Mouse (Mus musculus): ENCODE data around the gene Dst. TPM values are rescaled to one million over a fixed set of nuclear protein-coding genes. Genes with fewer than 3 reads are reported as not detected.

The Dst gene
- total and polyA plus RNA-seq, 2 experiments from 2014 or later: 23.1 to 134 TPM

- Histone ChIP-seq H3K27me3 (ENCODE audit: insufficient read depth, low read length) (no peaks in the 10 kb centered on the region), H3K36me3 (ENCODE audit: insufficient read depth) (peaks cover 75% of the 10 kb centered on the region), H3K4me2 (ENCODE audit: low read depth) (no peak overlapping the region), H3K27ac (ENCODE audit: low read depth, low read length) (no peak overlapping the region), H3K4me3 (ENCODE audit: low read depth, low read length) (no peak overlapping the region), H3K9me3 (ENCODE audit: low read length) (no peaks in the 10 kb centered on the region), H3K9ac (no peak overlapping the region), H3K4me1 (ENCODE audit: insufficient read depth) (no peaks in the 10 kb centered on the region)
- no peak for ATAC-seq
- no peak for DNase-seq
- 93% methylated on average over 11 of the region's 11 CpGs for WGBS
- TF ChIP-seq CTCF (IDR thresholded peaks at IDR 0.05; ENCODE audit: low read depth): no peak
Measured at GRCm38 (mm10) chr1:34223866-34224265, 315.8 kb downstream of the Dst start.

- ATAC-seq: no peak
- Histone ChIP-seq H3K36me3 (ENCODE audit: insufficient read depth) (peaks cover 59% of the 10 kb centered on the region), H3K4me3 (ENCODE audit: low read depth, low read length) (no peak overlapping the region)
Measured at GRCm38 (mm10) chr1:34227676-34228075, 319.7 kb downstream of the Dst start.

DNA sequence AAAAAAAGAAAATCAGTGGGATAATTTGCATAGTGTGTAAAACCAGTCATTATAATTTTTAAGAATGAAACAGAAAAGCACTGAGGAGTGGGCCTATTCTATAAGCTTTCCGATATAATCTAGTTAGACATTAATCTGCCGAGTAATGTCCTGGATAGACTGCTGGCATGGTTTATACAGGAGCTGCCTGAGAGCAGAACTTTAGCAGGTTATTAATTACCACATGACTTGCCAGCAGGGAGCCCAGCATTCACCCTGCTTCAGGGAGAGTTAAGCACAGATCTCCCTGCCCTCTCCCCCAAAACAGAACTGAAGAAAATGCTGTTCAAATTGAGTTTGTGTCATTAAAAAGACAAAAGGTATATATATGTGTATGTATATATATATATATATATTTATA is 323.0 kb downstream of the Dst start:
- Histone ChIP-seq H3K4me2 (ENCODE audit: low read depth) (no peak overlapping the region), H3K27me3 (ENCODE audit: insufficient read depth, low read length) (no peaks in the 10 kb centered on the region), H3K27ac (ENCODE audit: low read depth, low read length) (no peak overlapping the region), H3K36me3 (ENCODE audit: insufficient read depth) (peaks cover 31% of the 10 kb centered on the region), H3K9ac (no peak overlapping the region), H3K4me3 (ENCODE audit: low read depth, low read length) (no peak overlapping the region), H3K9me3 (ENCODE audit: low read length) (no peaks in the 10 kb centered on the region), H3K4me1 (ENCODE audit: insufficient read depth) (no peaks in the 10 kb centered on the region)
- DNase-seq (no peak), ATAC-seq (no peak)
- 85% methylated on average over 2 of the region's 2 CpGs for WGBS
- TF ChIP-seq CTCF (IDR thresholded peaks at IDR 0.05; ENCODE audit: low read depth): no peak

More at GRCm38 (mm10) chr1:34227676-34228075, 319.7 kb downstream of the Dst start:
- 71% methylated on average over 8 of the region's 8 CpGs for WGBS
- Histone ChIP-seq H3K4me2 (ENCODE audit: low read depth) (no peak overlapping the region), H3K27me3 (ENCODE audit: insufficient read depth, low read length) (no peaks in the 10 kb centered on the region), H3K27ac (ENCODE audit: low read depth, low read length) (no peak overlapping the region), H3K9me3 (ENCODE audit: low read length) (no peaks in the 10 kb centered on the region), H3K9ac (no peak overlapping the region), H3K4me1 (ENCODE audit: insufficient read depth) (no peaks in the 10 kb centered on the region)
- TF ChIP-seq CTCF (IDR thresholded peaks at IDR 0.05; ENCODE audit: low read depth): no peak
- peak; percentile 10 for DNase-seq

- DNase-seq (peak; percentile 34), ATAC-seq (peak; percentile 68)
- no peak overlapping the region for H3K27ac ChIP-seq (ENCODE audit: low read depth, low read length)
- H3K9ac ChIP-seq: peak overlapping the region; percentile 28; the same call in 1 of the 2 replicates
- H3K36me3 ChIP-seq (ENCODE audit: insufficient read depth): no peaks in the 10 kb centered on the region
- H3K4me2 ChIP-seq (ENCODE audit: low read depth): peak overlapping the region; percentile 63
- peak overlapping the region; percentile 32 for H3K4me3 ChIP-seq (ENCODE audit: low read depth, low read length)
- no peaks in the 10 kb centered on the region for H3K9me3 ChIP-seq (ENCODE audit: low read length)
- peaks cover 6% of the 10 kb centered on the region; the same call in 1 of the 2 replicates for H3K4me1 ChIP-seq (ENCODE audit: insufficient read depth)
- WGBS: 1% methylated on average over 28 of the region's 28 CpGs
- no peaks in the 10 kb centered on the region for H3K27me3 ChIP-seq (ENCODE audit: insufficient read depth, low read length)
- no peak for TF ChIP-seq CTCF (IDR thresholded peaks at IDR 0.05; ENCODE audit: low read depth)
Measured at GRCm38 (mm10) chr1:34236254-34236723, 328.3 kb downstream of the Dst start.

DNA sequence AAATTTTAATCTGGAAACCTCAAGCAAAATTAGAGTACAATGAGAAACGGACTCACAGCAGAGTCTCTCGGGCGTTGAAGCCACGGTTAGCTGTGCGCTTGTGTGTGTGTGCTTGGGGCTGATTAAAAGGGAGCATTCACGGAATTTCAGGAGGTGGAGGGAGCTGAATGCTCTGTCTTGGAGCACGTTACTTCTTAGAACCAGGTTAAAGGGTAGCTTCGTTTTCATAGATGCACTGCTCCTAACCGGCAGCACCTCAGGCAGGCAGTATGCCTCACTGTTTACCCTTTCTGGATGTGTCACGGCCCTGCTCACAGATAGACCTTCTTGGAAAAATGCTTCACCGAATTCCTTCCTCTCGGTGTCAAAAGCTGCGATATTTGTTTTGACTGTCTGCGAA is 329.2 kb downstream of the Dst start:
- no peak for TF ChIP-seq CTCF (IDR thresholded peaks at IDR 0.05; ENCODE audit: low read depth)
- ATAC-seq (no peak), DNase-seq (peak; percentile 3)
- H3K9me3 ChIP-seq (ENCODE audit: low read length): no peaks in the 10 kb centered on the region
- H3K27ac ChIP-seq (ENCODE audit: low read depth, low read length): no peak overlapping the region
- 0 out of 2 replicates have a peak, but pooled peaks cover 4% of the 10 kb centered on the region for H3K36me3 ChIP-seq (ENCODE audit: insufficient read depth)
- H3K4me3 ChIP-seq (ENCODE audit: low read depth, low read length): no peak overlapping the region
- H3K4me2 ChIP-seq (ENCODE audit: low read depth): peak overlapping the region; percentile 63; the same call in 1 of the 2 replicates
- no peak overlapping the region for H3K9ac ChIP-seq
- 25% methylated on average over 14 of the region's 14 CpGs for WGBS
- H3K4me1 ChIP-seq (ENCODE audit: insufficient read depth): peaks cover 6% of the 10 kb centered on the region; the same call in 1 of the 2 replicates
- H3K27me3 ChIP-seq (ENCODE audit: insufficient read depth, low read length): no peaks in the 10 kb centered on the region

DNA sequence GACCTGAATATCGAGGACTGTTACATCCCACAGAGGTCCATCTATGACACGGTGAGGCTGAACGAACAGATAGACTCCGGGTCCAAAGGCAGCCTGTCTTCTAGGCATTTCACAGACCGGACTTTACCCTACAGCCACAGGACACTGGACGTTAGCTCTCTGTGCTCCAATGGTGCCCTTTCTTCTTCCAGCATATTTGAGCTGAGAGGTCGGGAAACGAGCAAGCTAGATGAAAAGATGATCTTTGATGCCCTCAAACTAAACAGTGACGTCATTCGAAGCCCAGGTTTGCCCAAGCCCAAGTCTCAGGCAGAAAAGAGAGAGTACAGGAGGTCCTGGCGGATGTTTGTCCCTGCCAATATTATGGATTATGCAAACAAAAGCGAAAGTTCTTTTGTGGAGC is 329.7 kb downstream of the Dst start:
- TF ChIP-seq CTCF (IDR thresholded peaks at IDR 0.05; ENCODE audit: low read depth): no peak
- 0 out of 2 replicates have a peak, but pooled peaks cover 9% of the 10 kb centered on the region for H3K36me3 ChIP-seq (ENCODE audit: insufficient read depth)
- ATAC-seq (no peak), DNase-seq (peak; percentile 6)
- no peak overlapping the region for H3K4me3 ChIP-seq (ENCODE audit: low read depth, low read length)
- no peaks in the 10 kb centered on the region for H3K27me3 ChIP-seq (ENCODE audit: insufficient read depth, low read length)
- 29% methylated on average over 12 of the region's 12 CpGs for WGBS
- H3K9ac ChIP-seq: no peak overlapping the region
- no peaks in the 10 kb centered on the region for H3K9me3 ChIP-seq (ENCODE audit: low read length)
- H3K4me1 ChIP-seq (ENCODE audit: insufficient read depth): peaks cover 6% of the 10 kb centered on the region; the same call in 1 of the 2 replicates
- H3K27ac ChIP-seq (ENCODE audit: low read depth, low read length): no peak overlapping the region
- H3K4me2 ChIP-seq (ENCODE audit: low read depth): no peak overlapping the region

DNA sequence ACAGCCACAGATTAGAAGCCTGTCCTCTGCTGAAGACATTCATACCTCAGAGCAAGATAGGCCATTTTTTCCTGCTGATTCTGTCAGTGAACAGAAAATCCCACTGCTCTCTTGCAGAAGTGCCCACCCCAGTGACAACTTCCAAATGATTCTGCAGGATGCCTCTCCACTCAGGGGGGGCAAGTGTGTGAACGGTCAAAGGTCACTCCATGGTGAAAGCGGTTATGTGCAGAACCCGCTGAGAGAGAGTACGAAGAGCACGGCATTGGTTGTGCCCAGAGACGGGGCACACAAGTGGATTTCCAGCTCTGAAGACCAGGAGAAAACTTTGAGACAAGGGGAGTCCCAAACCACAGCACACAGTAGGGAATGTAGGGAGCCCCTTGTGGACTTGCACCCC is 330.2 kb downstream of the Dst start:
- TF ChIP-seq CTCF (IDR thresholded peaks at IDR 0.05; ENCODE audit: low read depth): no peak
- Histone ChIP-seq H3K4me2 (ENCODE audit: low read depth) (no peak overlapping the region), H3K4me1 (ENCODE audit: insufficient read depth) (peaks cover 6% of the 10 kb centered on the region; the same call in 1 of the 2 replicates), H3K36me3 (ENCODE audit: insufficient read depth) (0 out of 2 replicates have a peak, but pooled peaks cover 13% of the 10 kb centered on the region), H3K27ac (ENCODE audit: low read depth, low read length) (no peak overlapping the region), H3K4me3 (ENCODE audit: low read depth, low read length) (no peak overlapping the region), H3K9ac (no peak overlapping the region), H3K27me3 (ENCODE audit: insufficient read depth, low read length) (no peaks in the 10 kb centered on the region), H3K9me3 (ENCODE audit: low read length) (no peaks in the 10 kb centered on the region)
- 57% methylated on average over 6 of the region's 6 CpGs for WGBS
- ATAC-seq (no peak), DNase-seq (no peak)
